Mouse (Mus musculus): ENCODE data around the gene Zfp933.
A peak's percentile ranks its signal among the peaks of the same experiment; 100 is the strongest.
"Not testable (repeated sequence)": the region's sequence is repeated elsewhere in the genome, so short reads cannot be mapped to it uniquely, and the experiment has no call there.

Gene Zfp933

GRCm38 (mm10) chr4:147847614-147848583 is at the start of gene Zfp933:
Gene Zfp933, minus strand, starts transcription at chr4:147848366.
- DNase-seq (ENCODE audit: low read depth, low spot score), result peak; percentile 94

- DNase-seq (ENCODE audit: low read depth, low spot score), result no peak
Measured at GRCm38 (mm10) chr4:147897348-147897747, 49.2 kb upstream of the Zfp933 start.

DNA sequence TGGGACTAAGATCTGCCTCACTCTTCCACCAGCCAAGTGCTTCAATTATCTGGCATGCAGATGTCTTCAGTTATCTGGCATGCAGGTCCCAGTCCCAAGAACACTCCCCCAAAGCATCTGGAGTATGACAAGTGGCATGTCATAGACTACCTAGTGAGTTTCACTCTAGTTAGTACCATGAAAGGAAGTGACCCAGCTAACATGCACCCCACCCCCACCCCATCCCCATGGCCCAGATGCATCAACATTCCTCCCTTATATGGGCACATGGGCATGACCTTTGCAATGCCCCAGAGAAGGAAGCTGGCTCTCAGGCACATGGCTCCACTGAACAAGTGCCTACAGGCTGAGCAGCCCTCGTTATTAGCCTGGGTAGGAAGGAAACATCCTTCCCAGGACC is 48.2 kb upstream of the Zfp933 start:
- no peak for DNase-seq (ENCODE audit: low read depth, low spot score)

DNA sequence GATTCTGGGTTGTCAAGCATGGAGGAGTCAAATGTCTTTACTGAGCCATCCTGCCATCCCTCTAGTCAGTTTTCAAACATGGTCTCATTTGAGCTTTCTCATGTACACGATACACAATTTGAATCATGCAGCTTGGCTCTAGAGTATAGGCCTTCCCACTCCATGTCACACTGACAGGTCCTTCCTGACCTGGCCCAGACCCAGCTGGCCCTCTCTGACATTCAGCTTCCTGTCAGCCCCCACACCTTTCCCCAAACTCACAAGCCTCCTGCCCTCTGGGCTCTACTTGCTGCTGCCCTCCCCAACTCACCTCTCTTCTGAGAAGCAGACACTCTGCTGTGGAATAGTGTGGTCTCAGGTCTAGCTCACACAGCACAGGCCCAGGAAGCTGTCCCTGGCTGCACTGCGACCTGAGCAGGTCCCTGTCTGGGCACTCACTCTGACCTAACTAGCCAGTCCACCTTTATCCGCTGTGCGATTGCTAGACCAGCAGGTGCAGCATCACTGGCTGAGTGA is 47.7 kb upstream of the Zfp933 start:
- no peak for DNase-seq (ENCODE audit: low read depth, low spot score)

DNA sequence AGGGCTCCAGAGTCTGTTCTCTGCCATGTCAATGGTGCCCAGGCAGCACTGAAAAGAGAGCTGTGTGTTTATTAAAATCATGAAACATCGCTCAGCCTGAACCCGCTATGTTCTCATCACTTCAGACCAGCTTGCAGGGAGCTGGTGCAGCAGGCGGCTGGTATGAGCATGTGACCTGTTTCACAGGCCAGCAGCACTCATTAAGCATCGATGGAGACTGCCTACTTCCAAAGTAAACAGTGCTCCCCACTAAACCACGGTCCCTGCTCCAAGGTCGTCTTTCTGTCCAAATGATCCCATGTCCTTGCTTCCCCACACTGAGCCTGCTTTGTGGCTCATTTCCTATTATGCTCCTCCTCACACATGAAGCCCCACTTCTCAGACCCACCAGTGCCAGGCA is 42.2 kb upstream of the Zfp933 start:
- DNase-seq (ENCODE audit: low read depth, low spot score), result no peak

- DNase-seq (ENCODE audit: low read depth, low spot score), result no peak
Measured at GRCm38 (mm10) chr4:147888237-147888636, 40.1 kb upstream of the Zfp933 start.

- DNase-seq (ENCODE audit: low read depth, low spot score), result no peak
Measured at GRCm38 (mm10) chr4:147887277-147887676, 39.1 kb upstream of the Zfp933 start.

DNA sequence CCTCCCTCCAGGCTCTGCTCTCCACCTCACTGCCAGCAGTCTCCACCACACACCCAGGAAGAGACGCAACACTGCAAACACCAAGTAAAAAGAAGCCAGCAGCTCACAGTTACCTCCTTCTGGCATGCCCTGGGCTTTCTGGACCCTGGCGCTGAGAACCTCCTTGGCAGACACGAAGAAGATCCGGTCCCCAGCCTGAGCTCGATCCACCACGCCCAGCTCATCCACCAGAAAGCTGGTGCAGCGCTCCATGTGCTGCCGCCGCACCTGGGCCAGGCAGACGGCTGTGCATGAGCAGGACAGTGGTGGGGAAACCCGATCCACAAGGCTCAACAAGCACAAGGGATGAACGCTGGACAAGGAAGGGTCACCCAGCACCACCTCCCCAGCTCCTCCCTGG is 38.0 kb upstream of the Zfp933 start:
- no peak for DNase-seq (ENCODE audit: low read depth, low spot score)

GRCm38 (mm10) chr4:147884138-147884537 is 36.0 kb upstream of the Zfp933 start:
- no peak for DNase-seq (ENCODE audit: low read depth, low spot score)

GRCm38 (mm10) chr4:147883041-147883440 is 34.9 kb upstream of the Zfp933 start:
- no peak for DNase-seq (ENCODE audit: low read depth, low spot score)

GRCm38 (mm10) chr4:147881792-147882191 is 33.6 kb upstream of the Zfp933 start:
- no peak for DNase-seq (ENCODE audit: low read depth, low spot score)

- DNase-seq (ENCODE audit: low read depth, low spot score), result peak; percentile 50
Measured at GRCm38 (mm10) chr4:147879865-147880264, 31.7 kb upstream of the Zfp933 start.

DNA sequence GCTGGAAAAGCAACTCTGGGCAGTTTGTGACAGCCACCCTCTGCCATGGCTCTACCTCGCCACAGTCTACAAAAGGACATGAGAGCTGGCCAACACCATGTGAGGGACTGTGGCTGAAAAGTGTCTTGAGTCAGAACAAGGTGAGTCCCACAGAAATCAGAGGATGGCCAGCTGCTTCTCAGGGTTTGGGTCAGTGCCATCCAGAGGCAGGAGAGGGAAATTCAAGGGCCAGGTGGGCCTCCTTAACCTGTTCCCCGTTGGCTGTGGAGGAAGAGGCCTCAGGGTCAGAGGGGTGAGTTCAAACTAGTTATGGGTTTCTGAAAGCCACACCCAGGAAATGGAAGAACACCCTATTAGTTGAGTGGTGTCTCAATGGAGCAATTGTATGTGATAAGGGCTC is 31.3 kb upstream of the Zfp933 start:
- no peak for DNase-seq (ENCODE audit: low read depth, low spot score)

DNA sequence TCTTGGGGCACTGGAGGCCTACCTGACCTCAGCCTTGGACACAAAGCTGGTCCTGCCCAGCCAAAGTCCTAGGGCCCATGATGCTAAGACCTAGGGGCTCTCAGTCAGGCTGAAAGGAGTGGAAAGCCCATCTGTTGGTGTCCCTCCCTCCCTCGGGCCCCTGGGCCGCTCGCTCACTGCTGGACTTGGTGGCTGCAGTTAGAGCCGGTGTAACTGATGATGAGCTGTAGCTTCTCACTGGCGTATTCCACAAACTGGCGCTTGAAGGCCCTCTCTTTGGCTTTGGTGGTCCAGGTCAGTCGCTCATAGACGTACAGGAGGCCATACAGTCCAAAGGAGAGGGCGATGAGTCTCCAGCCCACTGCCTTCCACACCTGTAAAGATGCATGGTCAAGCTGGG is 30.4 kb upstream of the Zfp933 start:
- DNase-seq (ENCODE audit: low read depth, low spot score), result no peak

GRCm38 (mm10) chr4:147875852-147876575 is 27.8 kb upstream of the Zfp933 start:
- DNase-seq (ENCODE audit: low read depth, low spot score), result no peak

DNA sequence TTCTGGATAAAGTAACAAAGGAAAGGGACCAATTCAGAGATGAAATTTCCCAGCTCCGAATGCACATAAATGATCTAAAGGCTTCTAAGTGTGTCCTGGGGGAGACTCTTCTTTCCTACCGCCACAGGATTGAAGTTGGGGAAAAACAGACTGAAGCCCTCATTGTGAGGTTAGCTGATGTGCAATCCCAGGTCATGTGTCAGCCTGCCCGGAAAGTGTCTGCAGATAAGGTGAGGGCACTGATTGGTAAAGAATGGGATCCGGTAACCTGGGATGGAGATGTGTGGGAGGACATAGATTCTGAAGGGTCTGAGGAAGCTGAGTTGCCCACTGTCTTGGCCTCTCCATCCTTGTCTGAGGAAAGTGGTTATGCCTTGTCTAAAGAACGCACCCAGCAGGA is 21.1 kb upstream of the Zfp933 start:
- DNase-seq (ENCODE audit: low read depth, low spot score), result no peak

GRCm38 (mm10) chr4:147868450-147869031 is 20.4 kb upstream of the Zfp933 start, which contains the start of the genes Miip and Fv1:
Gene Miip, minus strand, starts transcription at chr4:147868816.
Gene Fv1, plus strand, starts transcription at chr4:147868979.
- peak; percentile 91 for DNase-seq (ENCODE audit: low read depth, low spot score)

DNA sequence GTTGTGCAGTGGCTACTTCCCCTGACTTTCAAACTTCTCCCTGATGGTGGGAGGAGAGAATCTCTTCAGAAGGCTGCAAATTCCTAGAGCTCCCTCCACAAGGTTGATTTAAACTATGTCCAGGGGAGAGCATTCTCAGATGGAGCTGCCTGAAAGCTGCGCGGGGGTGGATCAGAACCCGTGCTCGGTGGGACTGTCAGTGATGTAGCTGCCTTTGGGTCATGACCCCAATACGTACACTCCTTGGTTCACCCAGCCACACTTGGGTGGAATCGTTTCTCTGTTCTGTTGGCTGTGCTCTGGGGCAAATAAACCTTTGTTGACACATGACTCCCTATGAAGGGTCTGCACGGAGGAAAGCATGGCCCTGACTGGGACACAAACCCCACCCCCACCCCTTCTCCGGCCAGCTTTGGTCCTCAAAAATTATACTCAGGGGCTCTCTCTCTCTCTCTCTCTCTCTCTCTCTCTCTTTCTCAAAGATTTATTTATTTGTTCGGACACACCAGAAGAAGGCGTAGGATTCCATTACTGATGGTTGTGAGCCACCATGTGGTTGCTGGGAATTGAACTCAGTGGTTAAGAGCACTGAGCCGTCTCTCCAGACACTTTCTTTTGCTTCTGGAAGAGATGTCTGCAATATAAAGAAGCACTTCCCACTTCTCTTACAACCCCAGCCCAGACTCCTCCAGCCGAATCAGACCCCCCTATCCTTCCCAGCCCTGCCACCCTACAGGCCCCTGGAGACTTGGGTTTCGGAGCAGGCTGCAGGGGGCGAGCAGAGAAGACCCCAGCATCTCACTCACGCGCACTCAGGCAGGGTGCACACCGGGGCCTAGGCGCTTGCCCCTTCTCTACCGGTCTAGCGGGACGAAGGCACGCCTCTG is 19.6 kb upstream of the Zfp933 start:
- DNase-seq (ENCODE audit: low read depth, low spot score), result no peak

GRCm38 (mm10) chr4:147866793-147867192 is 18.6 kb upstream of the Zfp933 start:
- DNase-seq (ENCODE audit: low read depth, low spot score), result not testable (repeated sequence)

DNA sequence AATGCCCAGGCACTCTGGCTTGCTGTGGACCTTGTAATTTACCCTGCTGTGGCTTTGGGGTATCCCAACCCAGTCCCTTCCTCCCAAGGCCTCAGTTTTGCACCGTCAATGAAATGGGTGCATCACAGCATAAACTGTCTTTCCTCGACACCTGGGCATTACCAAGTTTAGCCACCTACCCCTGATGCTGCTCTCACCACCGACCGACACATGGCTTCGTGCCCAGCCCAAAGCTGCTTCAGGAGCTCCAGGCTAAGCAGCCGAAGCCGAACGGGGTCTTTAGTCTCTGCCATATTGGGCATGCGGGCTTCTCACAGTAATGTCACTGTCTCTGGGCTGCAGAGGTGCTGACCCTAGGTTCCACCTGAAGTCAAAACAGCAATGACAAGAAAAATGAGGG is 17.9 kb upstream of the Zfp933 start:
- no peak for DNase-seq (ENCODE audit: low read depth, low spot score)

DNA sequence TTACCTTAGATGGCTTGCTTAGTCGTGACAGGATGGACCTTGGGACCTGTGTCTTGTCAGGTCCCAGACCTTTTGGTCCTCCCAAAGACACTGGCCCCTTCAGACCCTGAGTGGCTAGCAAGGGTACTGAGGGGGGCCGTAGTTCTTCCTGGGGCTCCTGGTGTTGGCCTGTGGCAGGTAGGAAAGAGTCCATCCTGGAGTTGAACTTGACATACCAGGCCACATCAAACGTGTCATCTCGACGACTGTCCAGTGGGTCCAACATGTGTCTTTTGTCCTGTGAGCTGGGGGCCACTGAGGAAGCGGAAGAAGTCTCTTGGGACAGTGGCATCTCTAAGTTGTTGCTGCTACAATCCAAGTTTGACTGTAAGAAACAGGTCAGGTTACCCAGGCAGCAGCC is 17.5 kb upstream of the Zfp933 start:
- DNase-seq (ENCODE audit: low read depth, low spot score), result no peak
